Mouse (Mus musculus) heart, postnatal 0 days (tissue): Measurements from ENCODE around the gene Taf3. TPM values are rescaled to one million over a fixed set of nuclear protein-coding genes. Genes with fewer than 3 reads are reported as not detected.
A peak's percentile ranks its signal among the peaks of the same experiment; 100 is the strongest.

Experiments used
- ATAC-seq: fragments of 200-750 bp; cut with Nextera tagmentation; 2 replicates; pipeline ENCODE4 v1.8.0; 2017; ENCODE audit warnings: low read depth, moderate number of reproducible peaks, moderate library complexity; ENCODE audit not compliant: insufficient read depth
- DNase-seq: peaks from one replicate; pipeline ENCODE4 v3.0.0-alpha.2; 2016; ENCODE audit warnings: low spot score
- H3K27ac ChIP-seq: fragments of 300-500 bp; sonication (generic); 2 replicates; pipeline ENCODE4 v1.5.1; 2014; ENCODE audit warnings: low read depth, mild to moderate bottlenecking
- H3K27me3 ChIP-seq: fragments of 300-500 bp; sonication (generic); 2 replicates; pipeline ENCODE4 v1.6.1; 2014; ENCODE audit warnings: low read length, mixed read lengths; ENCODE audit not compliant: control insufficient read depth, insufficient read depth
- H3K36me3 ChIP-seq: fragments of 300-500 bp; sonication (generic); replicated peaks from 2 replicates; pipeline ENCODE4 v1.6.1; 2014; ENCODE audit warnings: low read length, mixed read lengths; ENCODE audit not compliant: control insufficient read depth, insufficient read depth
- H3K4me1 ChIP-seq: fragments of 300-500 bp; sonication (generic); 2 replicates; pipeline ENCODE4 v1.6.1; 2014; ENCODE audit warnings: antibody characterized with exemption; ENCODE audit not compliant: control insufficient read depth, insufficient read depth
- H3K4me2 ChIP-seq: fragments of 300-500 bp; sonication (generic); 2 replicates; pipeline ENCODE4 v1.6.1; 2014; ENCODE audit warnings: low read depth, mild to moderate bottlenecking, low read length, moderate library complexity
- H3K4me3 ChIP-seq: fragments of 300-500 bp; sonication (generic); 2 replicates; pipeline ENCODE4 v1.5.1; 2014; ENCODE audit warnings: low read depth, low read length
- H3K9ac ChIP-seq: fragments of 300-500 bp; sonication (generic); replicated peaks from 2 replicates; pipeline ENCODE4 v1.6.1; 2014; ENCODE audit warnings: low read depth, low read length, mixed read lengths
- H3K9me3 ChIP-seq: fragments of 300-500 bp; sonication (generic); replicated peaks from 2 replicates; pipeline ENCODE4 v1.6.1; 2016; ENCODE audit warnings: low read length; ENCODE audit not compliant: control insufficient read depth
- CTCF ChIP-seq: IDR thresholded peaks from 2 replicates; pipeline ENCODE4 v1.5.1; 2016; ENCODE audit warnings: antibody characterized with exemption, control low read depth, low read depth
- EP300 ChIP-seq: IDR thresholded peaks from 2 replicates; pipeline ENCODE4 v1.6.1; 2016; ENCODE audit warnings: antibody characterized with exemption, low read depth
- WGBS: fragments of 180-500 bp; shearing (Covaris S2); extraction: QIAGEN DNeasy Blood & Tissue Kit; methylation state at CpG from one replicate; pipeline ENCODE4 v1.1.7; 2014; 5-methylcytosine and 5-hydroxymethylcytosine counted together
- polyA plus RNA-seq: library from polyadenylated mRNA; unstranded; fragments of >200 nt; fragmentation: Nextera tagmentation; extraction: Ambion mirVana; gene quantifications from 2 replicates; pipeline ENCODE4 v1.2.1, GENCODE M21; 2015
- total RNA-seq: library from RNA; depleted of rRNA; stranded (reverse); fragments of >200 nt; gene quantifications from 2 replicates; pipeline ENCODE4 v1.2.3, GENCODE M21; 2014; ENCODE audit warnings: low replicate concordance

Taf3 gene
- total and polyA plus RNA-seq, 2 experiments from 2014 or later: 3.0 to 6.3 TPM

- DNase-seq: no peak
- TF ChIP-seq CTCF: no peak
- TF ChIP-seq EP300: no peak
- no peak overlapping the region for H3K4me3 ChIP-seq
- H3K9me3 ChIP-seq: no peaks in the 10 kb centered on the region
- H3K4me2 ChIP-seq: no peak overlapping the region
- no peak overlapping the region for H3K27ac ChIP-seq
- no peak overlapping the region for H3K9ac ChIP-seq
- 10% methylated on average over 14 of the region's 14 CpGs for WGBS
- ATAC-seq: no peak
- H3K36me3 ChIP-seq: no peaks in the 10 kb centered on the region
- peaks cover 98% of the 10 kb centered on the region for H3K27me3 ChIP-seq
- peaks cover 23% of the 10 kb centered on the region; the same call in 1 of the 2 replicates for H3K4me1 ChIP-seq
These were observed 163.1 kb downstream of the Taf3 start for GRCm38 (mm10) chr2:9885217-9885770.

GRCm38 (mm10) chr2:9884533-9885216, 163.7 kb downstream of the Taf3 start:
- peaks cover 20% of the 10 kb centered on the region; the same call in 1 of the 2 replicates for H3K4me1 ChIP-seq
- H3K9ac ChIP-seq: no peak overlapping the region
- TF ChIP-seq EP300 (no peak), CTCF (no peak)
- peak overlapping the region; percentile 67 for H3K4me2 ChIP-seq
- H3K36me3 ChIP-seq: no peaks in the 10 kb centered on the region
- ATAC-seq (no peak), DNase-seq (no peak)
- WGBS: 13% methylated on average over 15 of the region's 15 CpGs
- no peak overlapping the region for H3K27ac ChIP-seq
- H3K9me3 ChIP-seq: no peaks in the 10 kb centered on the region
- H3K4me3 ChIP-seq: peak overlapping the region; percentile 46; the same call in 1 of the 2 replicates
- peaks cover 98% of the 10 kb centered on the region for H3K27me3 ChIP-seq

GRCm38 (mm10) chr2:9883803-9884532, 164.4 kb downstream of the Taf3 start:
- Histone ChIP-seq H3K27me3 (peaks cover 98% of the 10 kb centered on the region), H3K9me3 (no peaks in the 10 kb centered on the region), H3K9ac (no peak overlapping the region), H3K27ac (no peak overlapping the region), H3K4me1 (peaks cover 18% of the 10 kb centered on the region), H3K36me3 (no peaks in the 10 kb centered on the region), H3K4me2 (peak overlapping the region; percentile 67), H3K4me3 (peak overlapping the region; percentile 46)
- TF ChIP-seq EP300 (no peak), CTCF (no peak)
- ATAC-seq (no peak), DNase-seq (no peak)
- 3% methylated on average over 27 of the region's 27 CpGs for WGBS

- Histone ChIP-seq H3K27me3 (peaks cover 96% of the 10 kb centered on the region), H3K9me3 (no peaks in the 10 kb centered on the region), H3K4me3 (peak overlapping the region; percentile 46), H3K4me1 (peaks cover 15% of the 10 kb centered on the region), H3K27ac (no peak overlapping the region), H3K36me3 (no peaks in the 10 kb centered on the region), H3K4me2 (peak overlapping the region; percentile 67), H3K9ac (no peak overlapping the region)
- WGBS: 2% methylated on average over 43 of the region's 43 CpGs
- DNase-seq: no peak
- no peak for ATAC-seq
- TF ChIP-seq EP300 (no peak), CTCF (no peak)
These were observed 165.2 kb downstream of the Taf3 start for GRCm38 (mm10) chr2:9882926-9883802.

- Histone ChIP-seq H3K27ac (no peak overlapping the region), H3K4me1 (peaks cover 15% of the 10 kb centered on the region), H3K9me3 (no peaks in the 10 kb centered on the region), H3K9ac (no peak overlapping the region), H3K27me3 (peaks cover 95% of the 10 kb centered on the region), H3K4me2 (peak overlapping the region; percentile 67), H3K36me3 (no peaks in the 10 kb centered on the region), H3K4me3 (peak overlapping the region; percentile 46)
- ATAC-seq: no peak
- DNase-seq: no peak
- TF ChIP-seq CTCF (no peak), EP300 (no peak)
- WGBS: under 1% methylated on average over 39 of the region's 39 CpGs
These were observed 165.9 kb downstream of the Taf3 start for GRCm38 (mm10) chr2:9882371-9882925.
